In genomic region chr5:129096511-129096910, GRCm38 (mm10) we compare ENCODE assay signal across 12 mouse cellular contexts. TPM values are rescaled to one million over a fixed set of nuclear protein-coding genes. Genes with fewer than 3 reads are reported as not detected.
DNase-seq lines count a peak whose midpoint lies in the region; ATAC-seq lines count a peak whose summit lies in the region.
"Had no signal": no experiment of that assay in that cellular context is flagged by ENCODE, and none has a peak within 500 bp of the region (broad histone marks: within the 10 kb centered on the region; RNA-seq: fewer than 3 reads in every experiment).

Gene Adgrd1, plus strand, starts transcription at chr5:129096750.

- 0 out of 2 replicates have a peak within 1 kb of the TSS, but pooled peaks have one; percentile 25 for H3K9ac ChIP-seq in heart, embryonic 13.5 days
- H3K9ac ChIP-seq: embryonic facial prominence, embryonic 13.5 days had no signal

- no peaks in the 10 kb centered on the region; the same call in 1 of the 2 replicates for H3K4me1 ChIP-seq in megakaryocyte, embryonic 14.5 days
- H3K4me1 ChIP-seq in heart, embryonic 13.5 days = peaks cover 12% of the 10 kb centered on the region
- peaks cover 18% of the 10 kb centered on the region for H3K4me1 ChIP-seq in hindbrain, embryonic 10.5 days (replicated peaks)

- WGBS in heart, embryonic 13.5 days = 30% methylated on average over 6 of the region's 6 CpGs
- 68% methylated on average over 6 of the region's 6 CpGs for WGBS in hindbrain, embryonic 10.5 days

- ATAC-seq in megakaryocyte, adult 5-6 weeks (ENCODE audit: poor library complexity, severe bottlenecking) = no peak
- ATAC-seq in heart, embryonic 13.5 days (ENCODE audit: extremely low read depth, insufficient number of reproducible peaks, low FRiP score, low TSS enrichment) = peak; percentile 54; the same call in 1 of the 2 replicates
- ATAC-seq: hindbrain, embryonic 16.5 days had no signal

- no peaks in the 10 kb centered on the region for H3K36me3 ChIP-seq in megakaryocyte, embryonic 14.5 days (replicated peaks; ENCODE audit: low read length)
- no peaks in the 10 kb centered on the region for H3K36me3 ChIP-seq in heart, embryonic 13.5 days
- no peaks in the 10 kb centered on the region for H3K36me3 ChIP-seq in hindbrain, embryonic 10.5 days
- H3K36me3 ChIP-seq: embryonic facial prominence, embryonic 13.5 days; G1E had no signal

- peak within 1 kb of the TSS; percentile 48 for H3K4me2 ChIP-seq in heart, embryonic 13.5 days
- H3K4me2 ChIP-seq: embryonic facial prominence, embryonic 13.5 days had no signal

- peaks cover 24% of the 10 kb centered on the region for H3K27me3 ChIP-seq in megakaryocyte, embryonic 14.5 days (replicated peaks)
- no peaks in the 10 kb centered on the region for H3K27me3 ChIP-seq in heart, embryonic 13.5 days (replicated peaks)
- H3K27me3 ChIP-seq in hindbrain, embryonic 10.5 days (ENCODE audit: insufficient read depth, poor library complexity, severe bottlenecking) = no peaks in the 10 kb centered on the region
- H3K27me3 ChIP-seq: embryonic facial prominence, embryonic 13.5 days had no signal

- H3K27ac ChIP-seq in heart, embryonic 13.5 days (replicated peaks) = no peak within 1 kb of the TSS
- no peak within 1 kb of the TSS for H3K27ac ChIP-seq in hindbrain, embryonic 10.5 days
- H3K27ac ChIP-seq: embryonic facial prominence, embryonic 13.5 days had no signal

- H3K4me3 ChIP-seq in megakaryocyte, embryonic 14.5 days (replicated peaks) = peak within 1 kb of the TSS; percentile 50
- H3K4me3 ChIP-seq in heart, embryonic 13.5 days = no peak within 1 kb of the TSS
- no peak within 1 kb of the TSS for H3K4me3 ChIP-seq in hindbrain, embryonic 10.5 days
- H3K4me3 ChIP-seq: embryonic facial prominence, embryonic 13.5 days had no signal

- H3K9me3 ChIP-seq in megakaryocyte, embryonic 14.5 days = no peaks in the 10 kb centered on the region
- no peaks in the 10 kb centered on the region for H3K9me3 ChIP-seq in heart, embryonic 13.5 days
- H3K9me3 ChIP-seq in hindbrain, embryonic 10.5 days = no peaks in the 10 kb centered on the region
- H3K9me3 ChIP-seq: embryonic facial prominence, embryonic 13.5 days had no signal

- peak; percentile 68 for DNase-seq in lung, postnatal 10 days
- DNase-seq in urinary bladder, postnatal 4 days (ENCODE audit: low spot score in 2 of 2) = peak; percentile 73 to 74
- no peak for DNase-seq in cerebellum, postnatal 36 days
- DNase-seq in c-Kit-positive CD71-positive TER-119-positive erythroid progenitor cells, embryonic 14.5 days (ENCODE audit: low spot score) = no peak
- DNase-seq in hindbrain, embryonic 10.5 days (ENCODE audit: low spot score) = no peak
- DNase-seq: liver had no signal

RNA-seq across cellular contexts. Expression of gene Adgrd1, which starts in this region (rescaled TPM):
- polyA plus RNA-seq in megakaryocyte, embryonic 14.5 days (2012; ENCODE audit: insufficient read depth, low replicate concordance) = 0.06 and 0.60 TPM in 2 replicates
- total RNA-seq in megakaryocyte, adult 5-6 weeks (2015) = 0.07 TPM in 1 of 2 replicates, not detected in the other
- not detected in 2 replicates for total RNA-seq in megakaryocyte, adult 5-6 weeks (2017)
- 0.57 and 0.87 TPM in 2 replicates for polyA plus RNA-seq in heart, embryonic 13.5 days (2015; fragmentation: Nextera tagmentation; extraction: Ambion mirVana)
- polyA plus RNA-seq in hindbrain, embryonic 10.5 days (2016; fragmentation: Nextera tagmentation; extraction: Ambion mirVana) = 0.06 and 0.13 TPM in 2 replicates
- polyA plus RNA-seq: G1E had no signal

Comparison
In these comparisons a context has a peak if more than half of its experiments do, and no peak if none do; other contexts are left out.
1. Peak in ATAC-seq, H3K9ac ChIP-seq and H3K4me2 ChIP-seq in heart, embryonic 13.5 days; RNA of the gene not detected or under 1 TPM.
2. DNase-seq: peak in lung, postnatal 10 days (single experiment) and urinary bladder, postnatal 4 days (2 of 2); none in cerebellum, postnatal 36 days (0 of 2), c-Kit-positive CD71-positive TER-119-positive erythroid progenitor cells, embryonic 14.5 days (single experiment) and hindbrain, embryonic 10.5 days (single experiment).